Mouse (Mus musculus): Measurements from ENCODE around the gene Gm11116.
"Not testable (repeated sequence)": the region's sequence is repeated elsewhere in the genome, so short reads cannot be mapped to it uniquely, and the experiment has no call there.

Gm11116 gene

DNA sequence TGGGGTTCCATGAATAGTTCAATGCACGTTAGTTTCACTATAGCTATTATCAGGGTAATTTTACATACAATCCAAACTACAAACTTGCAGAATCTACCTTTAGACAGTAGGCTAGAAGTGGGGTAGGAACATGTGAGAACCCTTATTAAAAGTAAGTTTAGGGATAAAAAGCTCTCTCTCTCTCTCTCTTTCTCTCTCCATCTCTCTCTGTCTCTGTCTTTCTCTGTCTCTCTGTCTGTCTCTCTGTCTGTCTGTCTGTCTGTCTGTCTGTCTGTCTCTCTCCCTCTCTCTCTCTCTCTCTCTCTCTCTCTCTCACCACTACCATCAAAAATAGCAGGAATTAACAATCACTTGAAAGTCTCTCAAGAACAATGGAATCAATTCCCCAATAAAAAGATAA, at the start of gene Gm11116:
Gm11116 (minus strand) TSS at position 101 of the 400 bp plus-strand sequence.
- no peak for DNase-seq

DNA sequence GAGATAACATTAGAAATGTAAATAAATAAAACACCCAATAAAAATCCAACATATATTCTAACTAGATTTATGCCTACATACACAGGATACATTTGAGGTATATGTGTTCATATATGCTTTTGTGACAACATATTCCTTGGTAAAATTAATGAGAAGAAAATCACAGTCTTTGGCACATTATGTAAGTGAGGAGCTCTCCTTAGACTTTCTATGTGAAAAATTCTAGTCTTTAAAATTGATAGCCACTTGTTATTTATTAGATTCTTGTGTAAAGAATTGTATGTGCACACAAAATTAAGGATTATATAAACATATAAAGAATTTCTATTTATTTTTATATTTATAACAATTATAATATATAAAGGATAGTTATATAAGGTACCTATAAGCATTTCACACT, 42.7 kb upstream of the Gm11116 start, which contains the start of gene Gm11115:
Gm11115 (minus strand) TSS at position 101 of the 400 bp plus-strand sequence.
- DNase-seq: no peak

DNA sequence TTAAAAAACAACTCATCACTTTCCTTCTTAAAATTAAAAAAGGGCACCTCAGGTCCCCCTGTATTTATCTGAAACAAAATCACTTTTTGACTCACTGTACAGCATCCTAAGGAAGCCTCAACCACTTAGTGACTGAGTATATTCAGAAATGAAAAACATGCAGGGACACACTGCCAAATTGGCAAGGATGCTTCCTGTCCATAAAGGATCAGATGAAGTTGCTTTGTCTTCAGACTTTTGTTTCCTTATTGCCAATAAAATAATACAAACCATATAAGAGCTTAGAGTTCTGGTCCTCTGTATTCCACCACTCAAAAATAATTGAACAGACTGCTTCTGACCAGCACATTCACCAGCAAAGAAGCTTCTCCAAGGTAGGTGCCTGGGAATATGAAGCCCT, 25.1 kb downstream of the Gm11116 start, which contains the start of gene Smr2:
Smr2 (plus strand) TSS at position 301 of the 400 bp plus-strand sequence.
- not testable (repeated sequence) for DNase-seq

All from kidney, adult 8-10 months (tissue).